12 mouse cellular contexts compared by ENCODE assay signal in the genomic region with DNA sequence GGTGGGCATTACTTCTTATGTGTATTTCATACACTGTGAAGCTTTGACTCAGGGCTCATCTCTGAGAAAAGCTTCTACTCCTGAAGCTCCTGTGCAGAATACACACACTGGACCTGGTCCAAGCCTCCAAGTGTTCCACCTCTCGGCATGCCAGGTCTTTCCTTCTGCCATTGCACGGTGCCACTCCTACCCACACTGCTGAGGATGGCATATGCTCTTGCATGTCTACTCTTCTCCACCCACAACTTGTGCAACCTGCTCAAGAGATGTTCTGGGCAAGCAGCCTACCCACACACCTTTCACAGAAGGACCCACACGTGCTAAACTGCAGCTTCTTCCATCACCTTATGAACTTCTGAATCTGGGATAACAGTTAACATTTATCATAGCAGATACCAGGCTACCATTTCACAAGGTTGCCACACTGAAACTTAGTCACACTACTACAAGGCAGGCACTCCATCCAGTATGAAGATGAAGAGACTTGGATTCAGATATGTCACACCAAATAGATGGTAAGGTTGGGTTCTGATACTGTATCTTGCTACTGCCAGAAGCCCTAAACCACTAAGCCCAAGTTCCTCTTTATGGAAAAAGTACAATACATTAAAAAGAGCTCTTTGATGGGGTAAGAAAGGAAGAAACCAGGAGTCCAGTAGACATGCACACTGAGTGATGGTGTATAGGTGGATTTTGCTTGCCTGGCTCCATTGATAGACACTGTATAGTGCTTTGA. TPM values are rescaled to one million over a fixed set of nuclear protein-coding genes. Genes with fewer than 3 reads are reported as not detected.
A peak's percentile ranks its signal among the peaks of the same experiment; 100 is the strongest.
DNase-seq lines count a peak whose midpoint lies in the region; ATAC-seq lines count a peak whose summit lies in the region.
"Had no signal": no experiment of that assay in that cellular context is flagged by ENCODE, and none has a peak within 500 bp of the region (broad histone marks: within the 10 kb centered on the region; RNA-seq: fewer than 3 reads in every experiment).

No protein-coding gene starts in this region.

- intact Hi-C loops in left cerebral cortex, postnatal 4 days (cut with DNase I), result no loop called here

- ATAC-seq in common myeloid progenitor, adult 5-6 weeks (replicated peaks; ENCODE audit: low read depth, poor library complexity, severe bottlenecking), result peak; percentile 50; the same call in 1 of the 2 replicates
- ATAC-seq: intestine, embryonic 16.5 days had no signal

- DNase-seq in frontal cortex, adult 2 months (ENCODE audit: extremely low spot score in 1 of 2, low spot score in 1 of 2), result peak; percentile 44 to 61
- no peak for DNase-seq in frontal cortex, postnatal 14 days (ENCODE audit: low spot score in 2 of 2)
- DNase-seq in brain, adult 2 months (ENCODE audit: low read depth, low spot score), result peak; percentile 82
- peak; percentile 13 for DNase-seq in left cerebral cortex, postnatal 4 days
- no peak for DNase-seq in thymus, postnatal 14 days
- no peak for DNase-seq in c-Kit-positive CD71-positive TER-119-positive erythroid progenitor cells, embryonic 14.5 days (ENCODE audit: low spot score)
- no peak for DNase-seq in spleen, postnatal 36 days (ENCODE audit: low spot score in 2 of 2)
- DNase-seq: kidney, postnatal 10 days; lung, adult 2 months had no signal

RNA-seq across cellular contexts. Expression of gene Poln, which starts 50.0 kb away (rescaled TPM):
- 1.2 TPM in 2 replicates for polyA plus RNA-seq in frontal cortex, adult 2 months (2012; rRNA removed)
- total RNA-seq in common myeloid progenitor, adult 5-6 weeks (2017), result 3.1 TPM in 1 of 2 replicates, not detected in the other
- 1 to 10 TPM in 1 of 2 experiments, under 1 TPM in 1; 0.68 to 1.7 TPM for total RNA-seq in left cerebral cortex, postnatal 4 days (2021)
- total RNA-seq: hematopoietic stem cell, adult 5-6 weeks had no signal

RNA-seq across cellular contexts. Expression of gene Haus3, which starts 50.0 kb away (rescaled TPM):
- 6.5 and 6.7 TPM in 2 replicates for polyA plus RNA-seq in frontal cortex, adult 2 months (2012; rRNA removed)
- 148 and 152 TPM in 2 replicates for total RNA-seq in common myeloid progenitor, adult 5-6 weeks (2017)
- total RNA-seq in left cerebral cortex, postnatal 4 days (2021), result 1 to 10 TPM; 5.8 to 7.4 TPM

Comparison
In these comparisons a context has a peak if more than half of its experiments do, and no peak if none do; other contexts are left out.
1. DNase-seq: peak in frontal cortex, adult 2 months (2 of 2), brain, adult 2 months (single experiment) and left cerebral cortex, postnatal 4 days (single experiment); none in frontal cortex, postnatal 14 days (0 of 2), thymus, postnatal 14 days (single experiment), c-Kit-positive CD71-positive TER-119-positive erythroid progenitor cells, embryonic 14.5 days (single experiment) and spleen, postnatal 36 days (0 of 2).
2. RNA of gene Haus3, which starts 50.0 kb away (total RNA-seq): 148 to 152 TPM in common myeloid progenitor, adult 5-6 weeks; 5.8 to 7.4 TPM in left cerebral cortex, postnatal 4 days; every median in the first group is over 10 times any median in the second.